Mouse (Mus musculus) G1E (cell line): Measurements from ENCODE around the gene Gm9944.

Source experiments
- CTCF ChIP-seq: IDR thresholded peaks from 2 replicates; pipeline ENCODE4 v1.5.1; 2012; ENCODE audit warnings: low read depth, low read length, inconsistent platforms, mixed read lengths
- GATA1 ChIP-seq: IDR thresholded peaks from 2 replicates; pipeline ENCODE4 v1.6.1; 2012; ENCODE audit warnings: borderline replicate concordance, low read length, inconsistent platforms, mixed read lengths
- GATA2 ChIP-seq: IDR thresholded peaks from 2 replicates; pipeline ENCODE4 v1.6.1; 2012; ENCODE audit warnings: low read depth, low read length, inconsistent platforms, borderline replicate concordance
- TAL1 ChIP-seq: conservative IDR thresholded peaks from 2 replicates; pipeline ENCODE4 v1.6.1; 2012; ENCODE audit warnings: low read depth, low read length, inconsistent platforms, mixed read lengths

DNA sequence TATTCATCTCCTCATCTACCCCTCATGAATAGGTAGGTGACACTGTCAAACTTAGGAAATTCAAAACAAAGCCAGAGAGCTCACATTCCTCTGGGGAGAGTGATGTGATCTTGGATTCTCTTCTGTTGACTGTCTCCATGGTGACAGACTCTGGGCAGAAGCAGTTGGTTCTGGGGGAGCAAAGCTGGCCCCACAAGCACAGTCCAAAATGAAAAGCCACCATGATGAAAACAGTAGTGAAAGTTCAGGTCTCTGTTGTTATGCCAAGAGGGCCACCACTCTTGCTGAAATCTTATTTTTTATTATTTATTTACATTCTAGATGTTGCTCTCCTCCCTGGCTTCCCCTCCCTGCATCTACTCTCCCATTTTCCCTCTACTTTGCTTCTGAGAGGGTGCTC, 14.4 kb downstream of the Gm9944 start, which contains the start of gene 1700012P22Rik:
- TF ChIP-seq CTCF (no peak), GATA2 (no peak), GATA1 (no peak), TAL1 (no peak)
